Mouse (Mus musculus) CD4-positive, CD25-positive, alpha-beta regulatory T cell, adult 9 weeks (primary cell): ENCODE data around the gene Prdm9. TPM values are rescaled to one million over a fixed set of nuclear protein-coding genes. Genes with fewer than 3 reads are reported as not detected.

Experiments
- polyA plus RNA-seq: library from polyadenylated mRNA; unstranded; fragments of 100-300 nt; shearing (Covaris generic); gene quantifications from one replicate; pipeline ENCODE4 v1.2.1, GENCODE M21; 2017

Prdm9 gene
- 10.2 TPM for polyA plus RNA-seq

DNA sequence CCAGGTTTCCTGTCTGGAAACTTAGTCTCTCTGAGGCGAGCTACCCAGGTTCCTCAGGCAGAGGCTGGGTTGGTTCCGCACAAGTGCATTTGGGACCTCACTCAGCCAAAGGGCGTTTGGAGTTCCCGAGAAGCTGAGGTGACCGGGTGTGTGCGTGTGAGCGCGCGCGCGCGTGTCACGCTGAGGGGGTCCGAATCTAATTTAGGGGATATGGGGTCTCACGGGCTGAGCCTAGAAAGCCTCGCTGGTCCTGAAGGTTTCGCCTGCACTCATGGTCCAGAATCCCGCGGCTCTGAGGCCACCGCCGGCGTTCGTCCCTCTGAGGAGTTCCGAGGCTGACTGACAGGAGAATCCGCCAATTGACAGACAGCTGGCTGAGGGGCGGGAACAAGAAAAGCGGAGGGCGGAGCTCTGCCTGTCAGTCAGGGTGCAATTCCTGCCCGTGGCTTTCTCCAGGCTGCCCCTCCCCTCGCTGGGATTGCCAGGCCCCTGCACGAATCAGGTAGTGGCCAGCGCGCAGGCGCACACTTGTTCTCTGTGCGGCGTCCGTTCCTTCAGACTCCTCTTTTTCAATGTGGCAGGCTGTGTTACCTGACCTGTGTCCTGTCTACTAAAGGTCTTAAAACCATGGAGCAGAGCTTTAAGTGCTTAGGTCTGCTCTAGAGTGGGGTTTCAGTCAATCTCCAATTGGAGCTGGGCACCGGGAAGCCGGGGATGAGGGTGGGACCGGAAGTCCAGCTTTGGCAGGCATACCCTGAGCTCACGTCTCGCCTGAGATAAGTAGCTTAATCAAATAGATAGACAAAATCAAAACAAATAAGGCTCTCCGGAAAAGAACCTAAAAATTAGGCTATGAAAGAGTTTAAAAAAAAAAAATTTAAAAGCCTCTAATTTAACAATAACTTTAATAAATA is at the start of gene Prdm9:
Prdm9 (minus strand) TSS at position 341 of the 914 bp plus-strand sequence.

DNA sequence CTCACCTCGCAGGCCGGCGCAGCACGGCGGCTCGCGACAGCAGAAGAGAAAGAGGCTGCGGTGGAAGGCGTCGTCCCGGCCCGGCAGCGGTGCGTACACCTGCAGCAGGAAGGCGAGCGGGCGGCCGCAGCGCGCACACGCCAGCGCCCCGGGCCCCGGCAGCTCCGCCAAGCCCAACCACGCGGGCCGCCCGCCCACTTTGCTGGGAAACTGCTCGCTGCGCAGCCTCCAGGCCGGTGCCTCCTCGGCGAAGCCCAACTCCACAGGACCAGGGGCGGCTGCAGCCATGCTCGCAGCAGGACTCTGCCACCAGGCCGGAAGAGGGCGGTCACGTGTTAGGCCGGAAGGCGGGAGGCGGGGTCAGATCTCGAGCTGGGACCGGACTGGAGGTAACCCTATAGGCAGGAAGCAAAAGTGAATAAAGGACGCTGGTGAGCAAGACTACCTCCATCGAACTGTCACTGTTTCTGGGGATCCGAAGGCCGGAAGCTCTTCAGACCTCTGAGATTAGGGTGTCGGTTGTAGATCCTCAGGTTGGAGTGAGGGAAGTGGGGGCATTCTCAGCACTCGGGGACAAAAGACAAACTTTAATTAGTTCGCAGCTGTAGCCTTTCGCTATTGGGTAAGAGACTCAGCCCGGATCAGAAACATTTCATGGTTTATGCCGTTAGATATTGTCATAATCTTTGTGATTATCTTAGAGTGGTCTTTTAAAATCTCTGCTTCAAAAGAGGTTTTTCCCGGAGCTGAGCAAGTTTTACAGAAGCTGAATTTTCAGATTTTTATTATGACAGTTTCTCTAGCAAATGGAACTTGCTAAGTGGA is 37.0 kb downstream of the Prdm9 start, which contains the start of gene Pdcd2:
Pdcd2 (minus strand) TSS at position 316 of the 825 bp plus-strand sequence.

DNA sequence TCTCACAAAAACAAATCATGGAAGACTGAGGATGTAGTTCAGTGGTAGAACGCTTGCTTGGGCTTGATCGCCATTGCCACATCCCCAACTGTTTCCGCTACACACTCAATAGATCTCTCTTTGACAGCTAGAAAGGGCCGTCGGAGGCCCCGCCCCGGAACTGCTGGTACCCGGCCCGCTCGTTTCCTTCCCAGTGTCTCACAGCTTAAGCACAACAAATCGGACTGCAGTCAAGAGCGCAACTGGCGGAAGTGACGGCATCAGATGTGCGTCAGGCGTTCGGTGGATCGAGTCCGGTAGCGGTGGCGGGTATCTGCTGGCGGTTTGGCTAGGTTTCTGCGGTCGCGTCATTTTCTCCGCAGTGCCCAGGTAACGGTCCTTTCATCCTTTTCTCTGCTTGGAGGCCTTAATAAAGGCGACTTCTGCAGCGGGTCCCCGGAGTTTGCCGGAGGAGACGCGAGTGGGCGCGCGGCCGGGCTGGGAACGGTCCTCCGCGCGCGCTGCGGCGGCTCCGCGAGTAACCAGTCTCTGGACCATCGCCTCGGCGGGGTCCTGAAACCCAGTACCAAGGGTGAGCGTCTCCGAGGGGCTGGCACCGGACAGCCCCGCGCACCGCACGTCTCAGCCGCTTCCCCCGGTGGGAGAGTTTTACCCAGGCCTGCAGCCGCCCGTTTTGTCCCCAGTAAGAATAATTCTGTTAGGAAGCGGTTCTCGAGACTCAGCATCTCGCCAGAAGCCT is 64.3 kb downstream of the Prdm9 start, which contains the start of the genes Psmb1 and Tbp:
Psmb1 (minus strand) TSS at position 96 of the 739 bp plus-strand sequence.
Tbp (plus strand) TSS at position 233 of the 739 bp plus-strand sequence.

Other genes starting within 250 kb of the Prdm9 start
- 0.15 TPM for gene Dll1, start 187.5 kb downstream of the Prdm9 start, polyA plus RNA-seq
- 58.2 TPM for gene Fam120b, start 168.2 kb downstream of the Prdm9 start, polyA plus RNA-seq
- gene Psmb1, start 64.6 kb downstream of the Prdm9 start, polyA plus RNA-seq: 305 TPM
- gene Tbp, start 64.5 kb downstream of the Prdm9 start, polyA plus RNA-seq: 62.5 TPM
- gene Pdcd2, start 37.1 kb downstream of the Prdm9 start, polyA plus RNA-seq: 23.1 TPM
- gene Chd1, start 140.6 kb upstream of the Prdm9 start, polyA plus RNA-seq: 10.9 TPM